Mouse (Mus musculus) neural tube, embryonic 13.5 days (tissue): Measurements from ENCODE around the gene Wsb2. TPM values are rescaled to one million over a fixed set of nuclear protein-coding genes. Genes with fewer than 3 reads are reported as not detected.

Experiments used
- ATAC-seq: fragments of 200-750 bp; cut with Nextera tagmentation; 2 replicates; pipeline ENCODE4 v1.8.0; 2017; ENCODE audit warnings: low read depth, mild to moderate bottlenecking, moderate TSS enrichment, moderate library complexity
- H3K27ac ChIP-seq: fragments of 300-500 bp; sonication (generic); replicated peaks from 2 replicates; pipeline ENCODE4 v1.5.1; 2015; ENCODE audit warnings: moderate library complexity, mild to moderate bottlenecking, inconsistent platforms
- H3K27me3 ChIP-seq: fragments of 300-500 bp; sonication (generic); 2 replicates; pipeline ENCODE4 v1.6.1; 2015; ENCODE audit warnings: mild to moderate bottlenecking, inconsistent platforms
- H3K36me3 ChIP-seq: fragments of 300-500 bp; sonication (generic); 2 replicates; pipeline ENCODE4 v1.6.1; 2015; ENCODE audit warnings: mild to moderate bottlenecking, inconsistent platforms
- H3K4me1 ChIP-seq: fragments of 300-500 bp; sonication (generic); replicated peaks from 2 replicates; pipeline ENCODE4 v1.6.1; 2015; ENCODE audit warnings: inconsistent platforms
- H3K4me2 ChIP-seq: fragments of 300-500 bp; sonication (generic); 2 replicates; pipeline ENCODE4 v1.6.1; 2015; ENCODE audit warnings: inconsistent platforms, mild to moderate bottlenecking, moderate library complexity
- H3K4me3 ChIP-seq: fragments of 300-500 bp; sonication (generic); 2 replicates; pipeline ENCODE4 v1.5.1; 2015; ENCODE audit warnings: mild to moderate bottlenecking, inconsistent platforms
- H3K9ac ChIP-seq: fragments of 300-500 bp; sonication (generic); 2 replicates; pipeline ENCODE4 v1.6.1; 2015; ENCODE audit warnings: moderate library complexity, mild to moderate bottlenecking, inconsistent platforms
- H3K9me3 ChIP-seq: fragments of 300-500 bp; sonication (generic); 2 replicates; pipeline ENCODE4 v1.6.1; 2016; ENCODE audit warnings: inconsistent platforms
- WGBS: fragments of 180-500 bp; shearing (Covaris S2); methylation state at CpG from one replicate; pipeline ENCODE4 v1.1.7; 2015; 5-methylcytosine and 5-hydroxymethylcytosine counted together
- polyA plus RNA-seq: library from polyadenylated mRNA; unstranded; fragments of >200 nt; fragmentation: Nextera tagmentation; extraction: Ambion mirVana; gene quantifications from 2 replicates; pipeline ENCODE4 v1.2.1, GENCODE M21; 2015

The Wsb2 gene
- polyA plus RNA-seq, 1 experiment from 2014 or later: 194 TPM

GRCm38 (mm10) chr5:117358725-117359124, 1.6 kb downstream of the Wsb2 start:
- Histone ChIP-seq H3K4me2 (peak overlapping the region; percentile 89), H3K36me3 (peaks cover 4% of the 10 kb centered on the region), H3K27me3 (0 out of 2 replicates have a peak, but pooled peaks cover 2% of the 10 kb centered on the region), H3K4me3 (peak overlapping the region; percentile 99), H3K4me1 (peaks cover 70% of the 10 kb centered on the region), H3K27ac (no peak overlapping the region), H3K9me3 (no peaks in the 10 kb centered on the region), H3K9ac (no peak overlapping the region)
- ATAC-seq: no peak
- 39% methylated on average over 11 of the region's 11 CpGs for WGBS

- 41% methylated on average over 7 of the region's 7 CpGs for WGBS
- H3K4me3 ChIP-seq: no peak overlapping the region
- H3K4me2 ChIP-seq: peak overlapping the region; percentile 89; the same call in 1 of the 2 replicates
- H3K9me3 ChIP-seq: no peaks in the 10 kb centered on the region
- ATAC-seq: no peak
- H3K4me1 ChIP-seq: peaks cover 70% of the 10 kb centered on the region
- no peaks in the 10 kb centered on the region for H3K27me3 ChIP-seq
- no peak overlapping the region for H3K27ac ChIP-seq
- H3K36me3 ChIP-seq: peaks cover 14% of the 10 kb centered on the region
- 0 out of 2 replicates have a peak overlapping the region, but pooled peaks have one; percentile 18 for H3K9ac ChIP-seq
Measured at GRCm38 (mm10) chr5:117359497-117360227, 2.6 kb downstream of the Wsb2 start.

- peaks cover 19% of the 10 kb centered on the region for H3K36me3 ChIP-seq
- H3K27ac ChIP-seq: no peak overlapping the region
- H3K4me2 ChIP-seq: no peak overlapping the region
- WGBS: 61% methylated on average over 13 of the region's 13 CpGs
- no peak overlapping the region for H3K9ac ChIP-seq
- no peak overlapping the region for H3K4me3 ChIP-seq
- H3K9me3 ChIP-seq: no peaks in the 10 kb centered on the region
- H3K27me3 ChIP-seq: no peaks in the 10 kb centered on the region
- no peak for ATAC-seq
- H3K4me1 ChIP-seq: peaks cover 70% of the 10 kb centered on the region
Measured at GRCm38 (mm10) chr5:117360228-117360515, 3.1 kb downstream of the Wsb2 start.

GRCm38 (mm10) chr5:117360631-117361541, 3.8 kb downstream of the Wsb2 start:
- no peak overlapping the region for H3K4me2 ChIP-seq

GRCm38 (mm10) chr5:117361590-117361989, 4.5 kb downstream of the Wsb2 start:
- Histone ChIP-seq H3K9me3 (no peaks in the 10 kb centered on the region), H3K27ac (no peak overlapping the region), H3K9ac (no peak overlapping the region), H3K4me2 (no peak overlapping the region), H3K27me3 (no peaks in the 10 kb centered on the region), H3K36me3 (peaks cover 33% of the 10 kb centered on the region), H3K4me3 (no peak overlapping the region), H3K4me1 (peaks cover 56% of the 10 kb centered on the region)
- ATAC-seq: no peak
- WGBS: 77% methylated on average over 4 of the region's 4 CpGs

More at GRCm38 (mm10) chr5:117360631-117361541, 3.8 kb downstream of the Wsb2 start:
- Histone ChIP-seq H3K36me3 (peaks cover 26% of the 10 kb centered on the region), H3K4me3 (no peak overlapping the region), H3K27me3 (no peaks in the 10 kb centered on the region), H3K27ac (no peak overlapping the region), H3K9me3 (no peaks in the 10 kb centered on the region), H3K4me1 (peaks cover 63% of the 10 kb centered on the region), H3K9ac (no peak overlapping the region)
- ATAC-seq: no peak
- 39% methylated on average over 13 of the region's 13 CpGs for WGBS

- ATAC-seq: no peak
- H3K4me2 ChIP-seq: no peak overlapping the region
- H3K4me1 ChIP-seq: peaks cover 50% of the 10 kb centered on the region
- H3K9me3 ChIP-seq: no peaks in the 10 kb centered on the region
- H3K36me3 ChIP-seq: peaks cover 49% of the 10 kb centered on the region
- no peak overlapping the region for H3K27ac ChIP-seq
- H3K9ac ChIP-seq: no peak overlapping the region
- no peaks in the 10 kb centered on the region for H3K27me3 ChIP-seq
- 69% methylated on average over 15 of the region's 15 CpGs for WGBS
- no peak overlapping the region for H3K4me3 ChIP-seq
Measured at GRCm38 (mm10) chr5:117363066-117363782, 6.1 kb downstream of the Wsb2 start.

GRCm38 (mm10) chr5:117364821-117365220, 7.7 kb downstream of the Wsb2 start:
- H3K4me3 ChIP-seq: no peak overlapping the region
- H3K27ac ChIP-seq: no peak overlapping the region
- no peak overlapping the region for H3K4me2 ChIP-seq
- peaks cover 65% of the 10 kb centered on the region for H3K36me3 ChIP-seq
- H3K9ac ChIP-seq: no peak overlapping the region
- no peaks in the 10 kb centered on the region for H3K9me3 ChIP-seq
- WGBS: 87% methylated on average over 3 of the region's 3 CpGs
- no peak for ATAC-seq
- H3K4me1 ChIP-seq: peaks cover 34% of the 10 kb centered on the region
- H3K27me3 ChIP-seq: no peaks in the 10 kb centered on the region

GRCm38 (mm10) chr5:117365904-117366561, 8.9 kb downstream of the Wsb2 start:
- no peak for ATAC-seq
- H3K9ac ChIP-seq: no peak overlapping the region
- H3K4me1 ChIP-seq: peaks cover 22% of the 10 kb centered on the region
- H3K4me2 ChIP-seq: no peak overlapping the region
- H3K27me3 ChIP-seq: no peaks in the 10 kb centered on the region
- H3K4me3 ChIP-seq: no peak overlapping the region
- H3K36me3 ChIP-seq: peaks cover 77% of the 10 kb centered on the region
- H3K9me3 ChIP-seq: no peaks in the 10 kb centered on the region
- H3K27ac ChIP-seq: no peak overlapping the region
- 89% methylated on average over 13 of the region's 13 CpGs for WGBS

- H3K36me3 ChIP-seq: peaks cover 89% of the 10 kb centered on the region
- no peak overlapping the region for H3K4me2 ChIP-seq
- no peak for ATAC-seq
- H3K9ac ChIP-seq: no peak overlapping the region
- no peak overlapping the region for H3K27ac ChIP-seq
- H3K9me3 ChIP-seq: no peaks in the 10 kb centered on the region
- H3K4me3 ChIP-seq: no peak overlapping the region
- H3K4me1 ChIP-seq: peaks cover 14% of the 10 kb centered on the region
- 19% methylated on average over 8 of the region's 8 CpGs for WGBS
- no peaks in the 10 kb centered on the region for H3K27me3 ChIP-seq
Measured at GRCm38 (mm10) chr5:117367206-117367605, 10.1 kb downstream of the Wsb2 start.

- 94% methylated on average over 10 of the region's 10 CpGs for WGBS
- no peak overlapping the region for H3K27ac ChIP-seq
- H3K9ac ChIP-seq: no peak overlapping the region
- H3K4me3 ChIP-seq: no peak overlapping the region
- H3K4me1 ChIP-seq: no peaks in the 10 kb centered on the region
- H3K27me3 ChIP-seq: no peaks in the 10 kb centered on the region
- no peak overlapping the region for H3K4me2 ChIP-seq
- no peaks in the 10 kb centered on the region for H3K9me3 ChIP-seq
- no peak for ATAC-seq
- H3K36me3 ChIP-seq: peaks cover 100% of the 10 kb centered on the region
Measured at GRCm38 (mm10) chr5:117370592-117370991, 13.5 kb downstream of the Wsb2 start.

- Histone ChIP-seq H3K36me3 (peaks cover 99% of the 10 kb centered on the region), H3K9me3 (no peaks in the 10 kb centered on the region), H3K27ac (no peak overlapping the region), H3K9ac (no peak overlapping the region), H3K4me2 (no peak overlapping the region), H3K4me1 (no peaks in the 10 kb centered on the region), H3K27me3 (no peaks in the 10 kb centered on the region), H3K4me3 (no peak overlapping the region)
- no peak for ATAC-seq
- 92% methylated on average over 9 of the region's 9 CpGs for WGBS
Measured at GRCm38 (mm10) chr5:117373418-117373817, 16.3 kb downstream of the Wsb2 start.
